9 mouse cellular contexts compared by ENCODE assay signal in the genomic region with DNA sequence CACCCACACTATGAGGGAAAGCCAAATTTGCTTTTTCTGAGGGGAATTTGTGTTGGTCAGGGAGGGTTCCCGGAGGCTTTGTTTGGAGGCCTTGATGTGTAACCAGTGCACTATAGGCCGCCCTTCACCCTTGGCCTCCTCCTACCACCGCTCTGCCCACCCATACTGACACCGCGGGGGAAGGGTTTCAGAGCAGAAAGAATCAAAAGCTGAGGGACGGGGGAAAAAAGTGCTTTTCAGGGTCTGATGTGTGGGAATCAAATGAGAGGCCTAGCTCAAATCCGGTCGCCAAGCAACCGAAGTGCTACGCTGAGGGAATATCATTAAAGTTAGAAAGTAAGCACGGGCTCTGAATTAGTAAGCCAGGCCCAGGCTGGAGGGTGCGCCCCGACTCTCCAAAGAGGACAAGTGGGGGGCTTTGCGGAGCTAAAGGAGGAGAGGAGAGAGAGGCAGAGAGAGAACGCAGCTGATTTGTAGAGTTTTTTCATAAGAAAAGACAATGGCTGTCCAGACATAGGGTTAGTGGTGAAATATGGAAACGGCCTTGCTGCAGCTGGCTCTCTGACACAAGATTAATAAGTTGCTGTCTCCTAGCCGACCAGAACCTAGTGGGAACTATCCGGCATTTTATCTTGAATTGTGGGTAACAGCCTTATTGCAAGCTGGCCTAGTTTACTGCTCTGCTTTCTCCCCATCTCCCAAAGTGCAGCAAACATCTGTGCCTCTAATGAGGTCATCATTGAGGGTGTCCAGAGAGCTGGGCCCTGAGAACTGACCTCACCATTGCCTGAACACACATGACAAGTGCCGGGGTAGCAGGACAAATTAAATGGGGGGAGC.
DNase-seq lines count a peak whose midpoint lies in the region; ATAC-seq lines count a peak whose summit lies in the region.
"Had no signal": no experiment of that assay in that cellular context is flagged by ENCODE, and none has a peak within 500 bp of the region (broad histone marks: within the 10 kb centered on the region; RNA-seq: fewer than 3 reads in every experiment).

No protein-coding gene starts in this region.

- peaks cover 14% of the 10 kb centered on the region for H3K4me1 ChIP-seq in heart, embryonic 12.5 days (replicated peaks)
- H3K4me1 ChIP-seq in forebrain, embryonic 10.5 days, result peaks cover 80% of the 10 kb centered on the region
- H3K4me1 ChIP-seq in neural tube, embryonic 11.5 days (ENCODE audit: control insufficient read depth, insufficient read depth, low read length), result peaks cover 21% of the 10 kb centered on the region
- no peaks in the 10 kb centered on the region for H3K4me1 ChIP-seq in intestine, embryonic 15.5 days (replicated peaks)

- H3K27ac ChIP-seq in heart, embryonic 12.5 days (ENCODE audit: poor library complexity, severe bottlenecking), result no peak overlapping the region
- H3K27ac ChIP-seq in forebrain, embryonic 10.5 days, result peak overlapping the region; percentile 91
- peak overlapping the region; percentile 86 for H3K27ac ChIP-seq in neural tube, embryonic 11.5 days (ENCODE audit: low read depth, low read length)
- H3K27ac ChIP-seq in intestine, embryonic 15.5 days, result no peak overlapping the region

- no peak overlapping the region for H3K4me3 ChIP-seq in heart, embryonic 12.5 days
- H3K4me3 ChIP-seq in forebrain, embryonic 10.5 days, result peak overlapping the region; percentile 23
- H3K4me3 ChIP-seq in neural tube, embryonic 11.5 days (ENCODE audit: low read depth, low read length), result no peak overlapping the region
- H3K4me3 ChIP-seq in intestine, embryonic 15.5 days (replicated peaks), result no peak overlapping the region

- 73% methylated on average over 19 of the region's 19 CpGs for WGBS in heart, embryonic 12.5 days
- WGBS in forebrain, embryonic 10.5 days, result 16% methylated on average over 19 of the region's 19 CpGs
- 28% methylated on average over 19 of the region's 19 CpGs for WGBS in neural tube, embryonic 11.5 days
- WGBS in intestine, embryonic 15.5 days, result 64% methylated on average over 19 of the region's 19 CpGs

- 0 out of 2 replicates have a peak, but pooled peaks cover 4% of the 10 kb centered on the region for H3K27me3 ChIP-seq in heart, embryonic 12.5 days (replicated peaks)
- no peaks in the 10 kb centered on the region for H3K27me3 ChIP-seq in forebrain, embryonic 10.5 days (ENCODE audit: poor library complexity, severe bottlenecking)
- H3K27me3 ChIP-seq in neural tube, embryonic 11.5 days (ENCODE audit: control insufficient read depth, insufficient read depth, low read length), result no peaks in the 10 kb centered on the region
- no peaks in the 10 kb centered on the region for H3K27me3 ChIP-seq in intestine, embryonic 15.5 days (replicated peaks)
- H3K27me3 ChIP-seq: CH12.LX had no signal

- DNase-seq in heart, adult 18-20 months, result peak; percentile 18 to 40
- DNase-seq in forebrain, embryonic 10.5 days (ENCODE audit: extremely low spot score, low spot score), result peak; percentile 91
- peak; percentile 59 for DNase-seq in layer of hippocampus, adult 9-11 months
- peak; percentile 87 for DNase-seq in neural tube, embryonic 11.5 days (ENCODE audit: low spot score)
- no peak for DNase-seq in spleen, adult 18-20 months
- no peak for DNase-seq in adipocyte (ENCODE audit: low spot score)

- no peak overlapping the region for H3K9ac ChIP-seq in heart, embryonic 12.5 days
- no peak overlapping the region for H3K9ac ChIP-seq in neural tube, embryonic 11.5 days (ENCODE audit: low read length)
- no peak overlapping the region for H3K9ac ChIP-seq in intestine, embryonic 15.5 days

- H3K36me3 ChIP-seq in heart, embryonic 12.5 days, result no peaks in the 10 kb centered on the region
- no peaks in the 10 kb centered on the region for H3K36me3 ChIP-seq in forebrain, embryonic 10.5 days (replicated peaks)
- H3K36me3 ChIP-seq in neural tube, embryonic 11.5 days (ENCODE audit: control insufficient read depth, insufficient read depth, low read length), result no peaks in the 10 kb centered on the region
- H3K36me3 ChIP-seq in intestine, embryonic 15.5 days, result no peaks in the 10 kb centered on the region

- no peaks in the 10 kb centered on the region for H3K9me3 ChIP-seq in heart, embryonic 12.5 days (replicated peaks)
- no peaks in the 10 kb centered on the region for H3K9me3 ChIP-seq in forebrain, embryonic 10.5 days
- no peaks in the 10 kb centered on the region for H3K9me3 ChIP-seq in neural tube, embryonic 11.5 days (ENCODE audit: control insufficient read depth, low read length)
- H3K9me3 ChIP-seq in intestine, embryonic 15.5 days, result no peaks in the 10 kb centered on the region

- no peak overlapping the region for H3K4me2 ChIP-seq in heart, embryonic 12.5 days
- H3K4me2 ChIP-seq in neural tube, embryonic 11.5 days (ENCODE audit: low read depth), result no peak overlapping the region
- no peak overlapping the region for H3K4me2 ChIP-seq in intestine, embryonic 15.5 days (replicated peaks)

- ATAC-seq in heart, embryonic 12.5 days (ENCODE audit: insufficient number of reproducible peaks, low FRiP score), result no peak
- ATAC-seq in neural tube, embryonic 11.5 days (ENCODE audit: insufficient read depth, low FRiP score, low TSS enrichment), result peak; percentile 85
- no peak for ATAC-seq in intestine, embryonic 15.5 days

Comparison
In these comparisons a context has a peak if more than half of its experiments do, and no peak if none do; other contexts are left out.
1. DNase-seq: peak in heart, adult 18-20 months (2 of 2), forebrain, embryonic 10.5 days (single experiment), layer of hippocampus, adult 9-11 months (single experiment) and neural tube, embryonic 11.5 days (single experiment); none in spleen, adult 18-20 months (0 of 2) and adipocyte (single experiment).
2. H3K27ac ChIP-seq: peak in forebrain, embryonic 10.5 days (single experiment) and neural tube, embryonic 11.5 days (single experiment); none in heart, embryonic 12.5 days (single experiment) and intestine, embryonic 15.5 days (single experiment).